Mouse (Mus musculus): ENCODE results near the gene Foxd3. TPM values are rescaled to one million over a fixed set of nuclear protein-coding genes. Genes with fewer than 3 reads are reported as not detected.

Gene Foxd3
- polyA plus RNA-seq (2012; rRNA removed) = 3.0 and 4.6 TPM in 2 replicates

GRCm38 (mm10) chr4:99655937-99656604 lies at the start of gene Foxd3:
TSS of gene Foxd3 (plus strand) at chr4:99656299.

Other genes starting within 250 kb of the Foxd3 start
- gene Alg6, start 59.4 kb downstream of the Foxd3 start, polyA plus RNA-seq (2012; rRNA removed) = 0.11 and 0.52 TPM in 2 replicates
- not detected in 2 replicates for gene Efcab7, start 172.9 kb downstream of the Foxd3 start, polyA plus RNA-seq (2012; rRNA removed)